Mouse (Mus musculus) adrenal gland, postnatal 14 days (tissue): ENCODE data around the gene Zcchc9. TPM values are rescaled to one million over a fixed set of nuclear protein-coding genes. Genes with fewer than 3 reads are reported as not detected.
A peak's percentile ranks its signal among the peaks of the same experiment; 100 is the strongest.
"Not testable (repeated sequence)": the region's sequence is repeated elsewhere in the genome, so short reads cannot be mapped to it uniquely, and the experiment has no call there.

Experiments used
- DNase-seq: peaks from one replicate; pipeline ENCODE4 v3.0.0; 2021; ENCODE audit warnings: mixed read lengths
- long read RNA-seq, 2 experiments: library from polyadenylated mRNA; stranded (forward); transcript quantifications; one replicate each; pipeline ENCODE4 v2.0.0; 2021
- total RNA-seq: library from RNA; stranded (reverse); gene quantifications from 2 replicates; pipeline ENCODE4 v1.2.3, GENCODE M21; 2021

Gene Zcchc9
- total RNA-seq = 38.0 and 39.9 TPM in 2 replicates
- long read RNA-seq, experiment 1, transcript Zcchc9-201 (6 exons, 1,541 nt) = major isoform, 45 of 69 reads
- long read RNA-seq, experiment 1, partial matches to known transcripts = 5 of 69 reads
- long read RNA-seq, experiment 1, other reads (novel, unspliced or antisense) = 18 of 69 reads
- long read RNA-seq, experiment 2, transcript Zcchc9-201 (6 exons, 1,541 nt) = major isoform, 28 of 50 reads
- long read RNA-seq, experiment 2, partial matches to known transcripts = 10 of 50 reads
- long read RNA-seq, experiment 2, other reads (novel, unspliced or antisense) = 12 of 50 reads

DNA sequence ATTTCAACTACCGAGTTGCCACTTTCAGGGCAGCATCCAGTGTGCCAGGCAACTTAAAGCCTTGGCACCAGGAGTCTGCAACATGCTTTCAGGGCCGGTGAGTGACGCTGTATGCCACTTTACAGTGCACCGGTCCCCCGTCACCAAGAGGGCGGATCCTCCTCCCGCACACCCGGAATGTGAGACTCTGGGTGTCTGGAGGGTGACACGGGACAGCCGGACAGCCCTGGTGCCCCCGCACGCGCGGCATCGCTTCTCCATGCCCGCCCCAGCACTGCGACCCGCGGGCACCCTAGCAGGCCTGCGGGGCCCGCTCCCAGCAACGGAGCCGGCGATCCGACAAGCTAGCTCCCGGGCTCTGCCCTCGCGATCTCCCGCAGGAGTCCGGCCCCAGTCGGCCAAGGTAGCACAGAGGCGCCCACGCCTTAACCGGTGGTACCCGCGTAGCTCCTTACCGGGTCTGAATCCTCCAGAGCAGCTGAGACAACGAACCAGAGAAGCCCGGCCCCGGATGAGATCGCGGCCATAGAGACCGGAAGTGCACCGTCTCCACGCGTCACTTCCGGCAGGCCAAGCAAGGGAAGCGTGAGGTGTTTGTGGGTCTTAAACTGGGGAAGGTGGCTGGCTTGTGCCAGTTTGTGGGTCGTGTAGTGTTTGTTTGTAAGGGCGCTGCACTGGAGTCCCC is at the start of gene Zcchc9:
TSS of gene Zcchc9 (minus strand) at position 551 of the 685 bp plus-strand sequence.
- DNase-seq = peak; percentile 92

DNA sequence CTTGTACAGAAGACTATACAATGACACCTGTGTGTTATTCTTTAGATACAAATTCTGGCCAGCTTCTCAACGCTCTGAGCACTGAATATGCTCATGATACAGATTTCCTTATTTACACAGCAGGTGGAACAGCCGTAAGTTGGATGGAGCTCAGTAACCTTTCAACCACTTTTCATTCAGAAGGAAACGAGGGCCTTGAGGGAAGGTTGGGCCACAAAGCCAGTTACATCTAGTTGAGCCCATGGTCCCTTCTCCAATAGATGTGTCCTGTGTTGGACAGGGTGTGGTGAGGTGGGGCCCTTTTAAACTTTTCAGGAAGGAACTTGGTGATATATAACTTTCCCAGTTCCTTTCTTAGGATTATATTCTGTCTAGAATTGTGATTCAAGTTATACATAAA is 46.9 kb upstream of the Zcchc9 start:
- DNase-seq = no peak

DNA sequence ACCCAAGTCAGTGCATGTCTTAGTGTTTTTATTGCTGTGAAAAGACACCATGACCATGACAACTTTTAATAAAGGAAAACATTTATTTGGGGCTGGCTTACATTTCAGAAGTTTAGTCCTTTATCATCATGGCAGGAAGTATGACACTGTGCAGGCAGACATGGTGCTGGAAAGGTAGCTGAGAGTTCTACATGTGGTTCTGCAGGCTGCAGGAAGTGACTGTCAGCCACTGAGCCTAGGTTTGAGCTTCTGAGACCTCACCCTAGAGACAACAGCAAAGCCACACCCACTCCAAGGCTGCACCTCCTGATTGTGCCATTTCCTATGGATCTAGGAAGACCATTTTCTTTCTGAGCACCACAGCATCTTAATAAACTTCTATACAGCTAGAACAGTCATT is 20.4 kb upstream of the Zcchc9 start:
- no peak for DNase-seq

DNA sequence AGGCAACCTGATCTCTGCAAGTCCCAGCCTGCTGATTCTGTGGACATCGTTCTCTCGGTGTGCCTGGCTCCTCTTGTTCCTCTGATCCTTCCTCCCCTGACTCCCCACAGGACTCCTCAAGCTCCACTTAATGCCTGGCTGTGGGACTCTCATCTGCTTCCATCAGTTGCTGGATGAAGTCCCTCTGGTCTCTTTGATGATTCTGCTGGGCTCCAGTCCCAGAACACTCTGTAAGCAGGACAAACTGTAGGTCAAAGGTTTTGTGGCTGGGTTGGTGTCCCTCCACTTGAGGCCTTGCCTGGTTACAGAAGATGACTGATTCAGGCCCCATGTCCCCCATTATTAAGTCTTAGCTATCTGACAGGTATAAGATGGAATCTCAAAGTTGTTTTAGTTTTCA is 18.6 kb upstream of the Zcchc9 start:
- peak; percentile 5 for DNase-seq

DNA sequence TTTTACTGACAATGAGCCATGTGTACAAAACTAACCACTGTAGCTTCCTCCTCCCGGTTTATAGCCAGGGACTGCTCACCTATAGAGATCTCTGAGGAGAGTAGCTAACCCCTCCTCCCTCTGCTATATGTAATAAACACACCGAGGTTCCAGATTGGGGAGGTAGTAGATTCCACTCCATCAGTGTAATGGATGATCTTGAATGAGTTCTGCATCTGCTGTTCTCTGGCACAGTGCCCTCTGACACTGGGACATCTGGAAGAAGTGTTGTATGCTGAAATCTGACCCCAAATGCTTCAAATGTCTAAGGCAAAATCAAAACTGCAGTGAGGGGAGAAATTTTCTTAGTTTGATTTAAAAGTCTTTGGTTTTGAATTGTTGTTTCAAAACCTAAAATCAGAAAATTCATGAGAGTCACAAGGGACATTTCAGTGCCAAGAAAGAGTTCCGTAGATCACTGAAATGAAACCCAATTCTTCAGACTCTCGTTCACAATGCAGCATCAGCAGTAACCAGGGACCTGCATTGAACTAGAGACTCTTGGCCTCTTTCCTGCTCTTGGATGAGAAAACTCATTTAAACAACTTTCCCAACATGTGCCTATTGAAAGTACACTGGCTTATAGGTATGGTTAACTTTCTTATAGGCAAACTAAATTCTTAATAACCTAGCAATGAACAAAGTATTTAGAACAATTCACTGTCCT is 17.5 kb upstream of the Zcchc9 start:
- no peak for DNase-seq

DNA sequence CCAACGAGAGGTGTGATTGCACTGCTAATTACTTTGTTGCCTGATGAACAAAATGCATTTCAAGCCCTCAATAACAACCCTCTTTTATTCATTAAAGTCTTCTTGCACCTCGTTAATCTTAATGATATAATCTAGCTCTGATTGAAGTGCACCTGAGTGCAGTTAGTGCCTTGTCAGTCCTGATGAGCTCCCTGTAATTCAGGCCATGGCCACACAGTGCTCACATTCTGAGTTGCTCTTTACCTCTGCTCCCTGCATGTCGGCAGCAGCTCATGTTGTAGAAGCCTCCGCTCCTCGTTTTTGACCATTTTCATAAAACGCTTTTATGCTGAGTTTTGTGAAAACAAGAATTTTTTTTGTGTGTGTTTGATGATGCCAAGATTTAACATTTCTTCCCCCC is 16.2 kb upstream of the Zcchc9 start:
- no peak for DNase-seq

DNA sequence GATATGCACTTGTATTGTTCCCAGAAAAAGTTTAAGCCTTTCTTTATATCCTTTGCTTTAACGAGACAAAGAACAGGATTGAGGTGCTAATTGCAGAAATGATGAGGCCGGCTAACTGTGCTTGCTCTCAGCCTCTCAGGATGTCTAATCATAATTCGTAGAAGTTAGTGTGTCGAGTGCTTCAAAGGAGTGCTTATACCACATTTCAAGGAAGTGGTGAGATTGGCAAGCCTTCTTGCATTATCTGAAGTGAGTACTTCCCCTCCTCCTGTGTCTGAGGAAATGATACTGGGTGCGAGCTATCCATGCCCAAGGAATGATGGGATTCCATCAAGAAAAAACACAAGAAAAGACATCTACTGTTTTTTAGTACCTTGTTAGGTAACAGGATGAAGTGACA is 7.2 kb upstream of the Zcchc9 start:
- no peak for DNase-seq

DNA sequence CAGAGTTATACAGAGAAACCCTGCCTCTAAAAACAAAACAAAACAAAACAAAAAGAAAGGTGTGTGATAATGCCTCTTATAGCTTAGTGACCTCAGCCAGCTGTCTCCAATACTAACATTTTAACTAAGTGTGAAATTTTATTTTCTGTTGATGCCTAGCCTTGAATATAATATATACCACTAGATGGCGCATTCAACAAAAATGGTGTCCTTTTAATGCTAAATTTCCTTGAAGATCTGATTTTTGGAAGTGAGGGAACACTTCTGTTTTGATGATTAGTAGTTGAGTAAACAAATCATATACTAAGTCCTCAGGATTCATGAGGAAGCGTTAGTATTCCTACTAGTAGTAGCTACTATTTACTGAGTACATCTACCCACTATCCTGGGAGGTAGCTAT is 2.0 kb upstream of the Zcchc9 start:
- no peak for DNase-seq

DNA sequence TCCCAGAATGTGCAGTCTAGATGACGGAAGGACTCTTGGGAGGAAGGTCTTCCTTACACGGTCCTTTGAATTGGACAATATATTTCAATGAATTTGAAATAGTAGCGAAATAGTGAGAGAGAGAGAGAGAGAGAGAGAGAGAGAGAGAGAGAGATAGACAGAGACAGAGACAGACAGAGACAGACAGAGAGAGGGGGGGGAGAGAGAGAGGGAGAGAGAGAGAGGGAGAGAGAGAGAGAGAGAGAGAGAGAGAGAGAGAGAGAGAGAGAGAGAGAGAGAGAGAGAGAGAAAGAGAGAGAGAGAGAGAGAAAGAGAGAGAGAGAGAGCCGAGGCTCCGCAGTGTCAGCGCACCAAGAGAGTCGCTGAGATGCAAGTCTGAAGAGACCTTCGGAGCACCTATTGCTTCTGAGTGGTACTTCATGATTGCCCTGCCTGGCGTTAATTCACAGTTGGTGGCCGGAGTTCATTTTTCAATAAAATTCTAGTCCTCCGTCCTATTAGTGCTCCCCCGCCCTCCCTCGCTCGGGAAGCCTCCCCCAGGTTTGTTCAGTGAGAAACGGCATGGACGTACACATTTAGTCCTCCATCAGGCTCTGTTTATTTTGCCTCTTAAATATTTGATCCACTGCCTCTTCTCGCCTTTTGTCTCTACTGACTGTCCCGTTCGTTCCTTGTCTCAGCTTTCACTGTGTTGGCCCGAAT is 520 bp upstream of the Zcchc9 start:
- peak; percentile 28 for DNase-seq

DNA sequence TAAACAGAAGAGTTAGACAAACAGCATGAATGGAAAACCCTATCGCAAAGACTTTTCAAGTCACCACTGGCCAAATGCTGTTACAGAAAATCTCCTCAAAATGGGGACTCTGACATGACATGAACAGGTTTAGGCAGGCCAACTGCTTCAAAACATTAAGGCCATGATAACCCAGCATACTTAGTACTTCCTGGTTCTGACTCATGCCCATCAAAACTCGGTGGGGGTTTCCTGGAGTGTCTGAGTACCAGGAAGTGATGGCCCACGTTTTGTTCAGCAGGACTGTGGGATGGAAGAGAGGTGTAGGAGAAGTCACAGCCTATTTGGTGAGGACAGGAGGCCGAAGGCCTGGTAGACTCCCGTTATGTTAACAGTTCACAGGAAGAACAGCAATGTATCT is 5.8 kb downstream of the Zcchc9 start:
- DNase-seq = no peak

DNA sequence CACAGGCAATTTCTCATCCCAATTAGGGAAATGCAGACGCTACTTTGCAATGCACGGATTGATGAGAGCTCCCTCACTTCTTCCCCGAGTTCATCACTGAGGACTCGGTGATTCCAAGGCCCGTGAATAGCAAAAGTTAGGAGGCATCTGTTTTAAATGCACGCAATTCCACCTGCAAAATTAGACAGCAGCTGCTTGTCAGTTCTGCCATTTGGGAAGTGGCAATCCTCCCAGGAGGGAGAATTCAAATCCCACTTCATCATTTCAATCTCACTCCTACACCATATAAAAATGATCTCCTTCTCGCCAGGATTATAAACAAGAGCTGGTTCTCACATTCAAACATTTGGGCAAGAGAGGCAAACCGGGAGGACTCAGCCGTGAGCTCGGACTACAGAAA is 10.1 kb downstream of the Zcchc9 start:
- no peak for DNase-seq

DNA sequence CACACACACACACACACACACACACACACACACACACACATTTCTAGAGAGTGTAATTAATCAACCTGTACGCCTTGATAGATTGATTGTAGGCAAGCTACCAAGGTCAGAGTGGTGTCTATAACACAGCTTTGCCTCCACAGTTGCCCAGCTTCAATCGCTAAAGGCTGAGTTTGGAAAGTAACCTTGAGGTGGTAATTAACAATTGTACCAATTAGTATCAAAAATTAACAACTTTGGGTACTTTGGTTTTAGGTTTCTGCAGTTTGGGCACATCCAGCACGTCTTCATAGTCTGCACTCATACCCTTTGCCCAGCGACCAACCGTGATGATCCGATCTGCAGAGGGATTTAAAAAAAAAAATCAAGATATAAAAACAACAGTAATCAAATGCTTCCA is 10.6 kb downstream of the Zcchc9 start:
- no peak for DNase-seq

DNA sequence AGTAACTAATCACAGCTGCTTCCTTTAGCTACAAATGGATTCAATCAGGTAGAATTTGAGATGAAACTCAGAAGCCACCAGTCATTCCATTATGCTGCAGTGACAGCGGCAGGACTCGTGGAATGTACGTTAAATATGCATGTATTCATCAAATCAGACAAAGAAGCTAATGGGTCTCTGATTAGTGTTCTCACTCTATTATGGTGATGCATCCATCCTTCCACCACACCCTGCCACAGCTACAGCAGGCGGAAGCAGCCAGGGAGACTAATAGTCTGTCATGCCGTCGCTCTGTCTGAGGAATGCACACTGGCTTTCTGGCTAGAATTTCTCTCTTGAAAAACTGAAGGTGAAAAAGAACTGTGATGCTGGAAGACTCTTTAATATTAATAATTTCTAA is 11.5 kb downstream of the Zcchc9 start:
- no peak for DNase-seq

DNA sequence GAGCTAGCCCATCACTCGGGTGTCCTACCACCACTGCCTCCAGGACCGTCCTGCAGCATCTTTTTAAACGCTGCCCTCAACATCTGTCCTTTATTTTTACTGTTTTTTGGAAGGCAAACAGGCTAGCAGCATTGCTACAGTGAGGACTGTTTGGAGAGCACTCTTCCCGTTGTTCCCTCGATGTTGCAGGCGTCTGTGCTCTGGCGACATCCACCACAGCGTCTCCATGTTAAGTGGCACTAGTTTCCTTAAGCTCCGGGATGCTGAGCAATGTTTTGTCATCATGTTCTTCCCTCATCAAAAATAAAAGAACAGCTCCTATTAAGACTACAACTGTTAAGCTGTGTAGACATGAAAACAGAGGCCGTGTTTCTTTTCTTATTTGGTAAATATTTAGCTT is 11.9 kb downstream of the Zcchc9 start:
- DNase-seq = no peak

DNA sequence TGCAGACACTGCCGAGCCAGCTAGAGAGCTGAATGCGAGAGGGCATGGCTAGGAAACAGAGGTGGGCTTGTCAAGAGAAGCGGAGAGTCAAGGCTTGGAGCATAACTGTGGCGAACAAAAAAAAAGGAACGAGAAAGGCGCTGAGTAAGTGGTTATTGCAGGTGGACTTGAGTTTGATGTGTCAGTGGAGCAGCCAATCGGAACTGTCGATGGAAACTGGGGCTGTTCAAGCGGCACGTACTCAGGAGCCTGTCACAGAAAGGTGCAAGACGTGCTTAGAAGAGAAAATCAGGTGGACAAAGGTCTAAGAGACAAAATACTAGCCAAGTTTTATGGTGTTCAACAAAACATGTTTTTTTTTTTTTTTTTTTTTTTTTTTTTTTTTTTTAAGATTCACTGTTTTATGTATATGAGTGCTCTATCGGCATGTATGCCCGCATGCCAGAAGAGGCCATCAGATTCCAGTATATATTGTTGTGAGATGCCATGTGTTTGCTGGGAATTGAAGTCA is 12.5 kb downstream of the Zcchc9 start:
- DNase-seq = no peak

DNA sequence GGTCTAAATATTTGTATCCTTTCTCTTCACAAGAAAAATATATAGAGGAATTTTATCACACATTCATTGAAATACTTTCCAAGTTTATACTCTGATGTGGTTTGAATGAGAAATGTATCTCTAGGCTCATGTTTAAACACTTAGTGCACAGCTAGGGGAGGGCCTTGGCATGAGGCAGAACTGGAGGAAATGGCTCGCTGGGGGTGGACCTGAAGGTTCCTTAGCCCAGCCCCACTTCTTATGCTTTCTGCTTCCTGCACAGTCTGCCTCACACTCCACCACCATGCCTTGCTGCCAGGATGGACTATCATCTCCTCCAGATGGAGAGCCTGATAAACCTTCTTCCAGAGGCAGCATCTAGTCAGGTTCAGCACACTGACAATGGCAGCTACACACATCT is 15.5 kb downstream of the Zcchc9 start:
- DNase-seq = no peak

DNA sequence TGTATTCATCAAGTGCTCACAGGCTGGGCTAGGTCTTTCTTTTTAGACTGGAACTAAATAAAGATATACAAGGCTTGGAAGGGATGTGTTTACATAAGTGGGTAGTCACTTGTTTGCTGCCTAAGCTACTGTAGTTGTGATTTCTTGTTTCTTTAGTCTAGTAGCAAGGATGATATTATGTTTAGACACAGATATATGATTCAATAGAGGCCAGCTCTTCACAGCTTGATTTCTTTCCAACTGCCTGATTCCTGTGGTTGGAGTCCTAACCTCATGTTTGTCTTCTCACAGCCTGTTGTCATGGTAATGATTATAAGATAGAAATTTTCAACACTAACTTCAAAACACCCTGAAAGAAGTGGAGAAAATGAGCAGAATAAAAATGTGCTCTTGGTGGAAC is 27.6 kb downstream of the Zcchc9 start:
- DNase-seq = no peak

DNA sequence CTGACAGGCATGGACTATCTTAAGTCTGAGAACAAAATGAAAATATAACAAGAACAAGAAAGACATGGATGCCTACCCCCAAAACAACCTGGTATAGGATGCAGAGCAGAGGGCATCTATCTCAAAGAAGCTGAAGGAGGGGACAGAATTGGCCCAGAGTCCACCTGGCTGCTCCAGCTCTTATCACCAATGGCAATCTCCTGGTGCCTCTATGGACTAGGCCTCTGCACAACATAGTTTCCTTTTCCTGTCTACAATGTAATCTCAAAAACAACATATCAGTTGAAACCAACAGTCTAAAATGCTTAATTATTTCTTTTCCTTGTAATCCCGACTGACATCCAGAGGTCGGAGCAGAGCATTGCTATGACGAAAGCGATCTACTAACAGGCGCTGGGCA is 29.4 kb downstream of the Zcchc9 start:
- no peak for DNase-seq

DNA sequence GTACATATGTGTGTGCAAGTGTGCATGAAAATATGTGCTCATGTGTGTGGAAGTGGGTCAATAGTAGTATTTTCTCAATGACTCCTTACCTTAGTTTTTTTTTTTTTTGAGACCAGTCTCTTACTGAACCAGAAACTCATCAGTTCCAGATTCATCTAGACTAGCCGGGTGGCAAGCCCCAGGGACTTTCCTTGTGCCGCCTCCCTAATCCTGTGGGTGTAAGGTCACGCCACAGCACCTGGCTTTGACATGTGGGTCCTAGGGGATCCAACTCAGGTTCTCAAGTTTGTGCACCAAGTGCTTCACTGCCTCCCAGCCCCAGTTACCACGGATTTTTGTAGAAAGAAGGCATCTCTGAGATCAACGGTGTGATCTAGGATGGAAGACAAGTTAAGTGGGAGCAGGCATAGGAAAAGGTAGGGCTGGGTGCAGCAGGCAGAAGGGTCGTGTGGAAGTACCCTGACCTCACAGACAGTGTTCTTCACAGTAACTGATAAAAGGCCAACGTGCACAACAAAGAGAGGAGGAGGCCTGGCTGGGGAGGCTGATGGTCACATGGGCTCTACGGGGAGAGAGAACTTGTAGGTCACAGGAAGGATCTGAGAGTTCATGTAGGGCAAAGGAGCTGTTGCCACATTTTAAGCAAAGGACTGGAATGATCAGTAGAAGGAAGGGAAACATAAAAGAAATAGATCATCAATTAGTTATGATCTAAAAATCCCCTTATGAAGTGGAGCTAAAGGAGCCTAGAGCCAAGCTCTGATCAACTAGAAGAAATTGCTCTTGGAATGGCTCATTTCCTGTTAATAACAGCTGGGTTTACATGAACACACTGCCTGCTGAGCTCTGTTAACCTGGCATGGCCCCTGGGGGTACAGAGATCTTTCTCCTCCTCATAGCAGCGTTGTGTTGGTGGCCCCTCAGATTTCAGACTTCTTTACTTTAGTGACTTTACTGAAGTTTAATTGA is 38.5 kb downstream of the Zcchc9 start:
- no peak for DNase-seq

DNA sequence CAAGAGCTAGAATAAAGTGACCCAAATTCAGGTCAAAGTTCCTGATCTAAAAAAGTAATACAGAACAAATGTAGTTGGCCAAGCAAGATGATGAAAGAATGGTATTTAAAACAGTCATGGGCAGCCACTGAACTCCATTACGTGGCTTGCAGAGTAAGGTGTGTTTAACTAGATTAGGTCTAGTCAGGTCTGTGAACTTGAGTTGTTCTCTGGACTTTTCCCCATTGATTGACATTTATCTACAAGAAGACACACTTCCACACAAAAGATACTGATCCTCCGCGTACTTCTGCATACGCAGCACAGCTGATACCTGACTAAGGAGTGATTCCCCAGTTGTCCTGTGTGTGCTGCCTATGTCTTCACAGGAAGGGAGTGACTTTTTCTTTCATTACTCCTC is 41.9 kb downstream of the Zcchc9 start:
- no peak for DNase-seq

DNA sequence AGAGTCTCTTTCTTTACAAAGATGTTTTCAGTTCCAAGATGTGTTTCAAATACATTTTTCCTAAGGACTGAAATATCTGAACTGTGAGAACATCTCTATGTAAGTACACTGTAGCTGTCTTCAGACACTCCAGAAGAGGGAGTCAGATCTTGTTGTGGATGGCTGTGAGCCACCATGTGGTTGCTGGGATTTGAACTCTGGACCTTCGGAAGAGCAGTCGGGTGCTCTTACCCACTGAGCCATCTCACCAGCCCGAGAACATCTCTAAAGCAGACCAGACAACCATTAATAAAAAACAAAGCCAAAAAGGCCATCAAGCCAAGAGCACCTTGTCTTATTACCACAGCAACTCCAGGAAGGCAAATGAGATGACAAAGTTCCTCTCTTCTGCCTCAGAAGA is 43.9 kb downstream of the Zcchc9 start:
- DNase-seq = not testable (repeated sequence)
